Mouse (Mus musculus) megakaryocyte, embryonic 14.5 days (primary cell): ENCODE data around the gene Tldc2.

Experiments used
- FLI1 ChIP-seq: IDR thresholded peaks from 2 replicates; pipeline ENCODE4 v1.6.1; 2012; ENCODE audit warnings: low read length, inconsistent platforms, mixed read lengths
- GATA1 ChIP-seq: IDR thresholded peaks from 3 replicates; pipeline ENCODE4 v1.6.1; 2012; ENCODE audit warnings: mixed read lengths, low read length, inconsistent platforms, borderline replicate concordance

DNA sequence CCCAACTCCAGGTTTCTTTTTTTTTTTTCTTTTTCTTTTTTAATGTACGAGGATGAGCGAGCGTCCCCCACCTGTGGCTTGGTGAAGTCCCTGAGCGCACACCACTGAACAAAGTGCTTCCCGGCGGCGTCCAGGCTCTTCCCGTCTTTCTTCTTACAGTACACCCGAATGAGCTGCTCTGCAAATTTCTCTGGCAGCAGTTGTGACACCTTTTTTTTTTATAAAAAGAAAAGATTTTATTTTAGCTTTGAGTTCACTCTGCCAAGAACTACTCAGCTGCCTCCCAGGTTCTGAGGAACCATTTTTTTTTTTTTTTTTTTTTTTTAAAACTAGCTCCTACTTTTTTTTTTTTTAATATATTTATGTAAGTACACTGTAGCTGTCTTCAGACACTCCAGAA lies 14.8 kb downstream of the Tldc2 start:
- no peak for TF ChIP-seq GATA1
- TF ChIP-seq FLI1: no peak
